Mouse (Mus musculus): ENCODE measurements around the gene Slc8a3.

DNA sequence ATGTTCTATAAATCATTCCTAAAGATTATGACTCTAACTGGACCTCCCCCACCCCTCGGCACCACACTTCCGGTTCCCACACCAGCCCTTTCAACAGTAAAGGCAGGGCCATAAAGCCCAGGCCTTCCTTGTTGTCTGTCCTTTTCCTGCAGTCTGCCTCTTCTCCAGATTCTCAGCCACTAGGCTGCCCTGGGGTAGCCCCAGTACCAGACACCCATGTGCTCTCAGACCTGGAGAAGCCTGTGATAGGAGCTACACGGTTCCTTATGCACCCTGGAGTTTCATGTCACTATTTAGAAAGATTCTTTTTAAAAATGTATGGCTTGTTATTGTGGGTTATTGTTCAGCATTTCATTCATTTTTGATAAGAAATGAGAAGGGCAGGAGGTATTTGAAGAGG is 172.6 kb downstream of the Slc8a3 start:
- TF ChIP-seq CHD2 (IDR thresholded peaks at IDR 0.05; ENCODE audit: low read depth, low read length) (no peak), ZC3H11A (IDR thresholded peaks at IDR 0.05; ENCODE audit: borderline replicate concordance, low read depth, low read length) (no peak), MAFK (IDR thresholded peaks at IDR 0.05; ENCODE audit: insufficient read depth, low read depth, low read length) (no peak), HCFC1 (IDR thresholded peaks at IDR 0.05; ENCODE audit: borderline replicate concordance, insufficient read depth, low read length) (no peak)
